Mouse (Mus musculus) right cerebral cortex, adult 18-20 months (tissue): Measurements from ENCODE around the gene Rpl10a.
"Not testable (repeated sequence)": the region's sequence is repeated elsewhere in the genome, so short reads cannot be mapped to it uniquely, and the experiment has no call there.

Experiments
- DNase-seq: peaks from one replicate; pipeline ENCODE4 v3.0.0; 2022; ENCODE audit warnings: mixed read lengths

The Rpl10a gene

DNA sequence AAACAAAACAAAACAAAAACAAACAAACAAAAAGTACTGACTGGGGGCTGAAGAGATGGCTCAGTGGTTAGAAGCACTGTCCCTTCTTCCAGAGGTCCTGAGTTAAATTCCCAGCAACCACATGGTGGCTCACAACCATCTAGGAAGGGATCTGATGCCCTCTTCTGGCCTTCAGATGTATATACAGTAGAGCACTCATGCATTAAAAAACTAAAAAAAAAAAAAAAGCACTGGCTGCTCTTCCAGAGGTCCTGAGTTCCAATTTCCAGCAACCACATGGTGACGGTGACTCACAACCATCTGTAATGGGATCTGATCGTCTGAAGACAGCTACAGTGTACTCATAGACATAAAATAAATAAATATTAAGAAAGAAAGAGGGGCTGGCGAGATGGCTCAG lies 17.4 kb upstream of the Rpl10a start:
- no peak for DNase-seq

DNA sequence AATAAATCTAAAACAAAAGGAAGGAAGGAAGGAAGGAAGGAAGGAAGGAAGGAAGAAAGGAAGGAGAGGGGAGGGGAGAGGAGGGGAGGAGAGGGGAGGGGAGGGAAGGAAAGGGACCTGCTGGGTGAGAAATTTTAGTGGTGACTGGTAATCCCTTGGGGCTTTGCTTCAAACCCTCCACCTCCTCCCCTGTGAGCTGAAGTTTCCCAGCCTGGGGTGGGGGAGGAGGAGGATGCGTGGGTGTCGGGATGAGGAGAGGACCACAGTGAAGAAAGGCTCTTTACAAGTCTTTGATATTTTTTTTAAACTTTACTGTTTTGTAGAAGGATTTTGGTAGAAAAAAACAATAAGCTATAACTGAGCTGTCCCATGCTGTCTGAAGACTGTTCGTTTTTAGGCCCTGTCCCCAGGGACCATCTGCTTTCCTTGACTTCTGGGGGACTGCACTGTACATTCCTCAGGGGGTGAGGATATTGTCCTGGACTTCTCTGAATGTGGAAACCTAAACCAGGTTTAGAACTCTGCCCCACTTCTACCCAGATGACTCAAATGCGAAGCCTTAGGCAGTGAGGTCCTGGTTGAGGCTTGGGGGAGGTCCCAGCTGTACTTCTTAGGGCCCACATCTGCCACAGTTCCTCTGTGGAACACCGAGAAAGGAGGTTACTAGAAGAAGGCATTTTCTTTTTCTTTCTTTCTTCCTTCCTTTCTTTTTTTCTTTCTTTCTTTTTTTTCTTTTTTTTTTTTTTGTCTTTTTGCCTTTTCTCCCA lies 16.7 kb upstream of the Rpl10a start:
- DNase-seq: no peak

DNA sequence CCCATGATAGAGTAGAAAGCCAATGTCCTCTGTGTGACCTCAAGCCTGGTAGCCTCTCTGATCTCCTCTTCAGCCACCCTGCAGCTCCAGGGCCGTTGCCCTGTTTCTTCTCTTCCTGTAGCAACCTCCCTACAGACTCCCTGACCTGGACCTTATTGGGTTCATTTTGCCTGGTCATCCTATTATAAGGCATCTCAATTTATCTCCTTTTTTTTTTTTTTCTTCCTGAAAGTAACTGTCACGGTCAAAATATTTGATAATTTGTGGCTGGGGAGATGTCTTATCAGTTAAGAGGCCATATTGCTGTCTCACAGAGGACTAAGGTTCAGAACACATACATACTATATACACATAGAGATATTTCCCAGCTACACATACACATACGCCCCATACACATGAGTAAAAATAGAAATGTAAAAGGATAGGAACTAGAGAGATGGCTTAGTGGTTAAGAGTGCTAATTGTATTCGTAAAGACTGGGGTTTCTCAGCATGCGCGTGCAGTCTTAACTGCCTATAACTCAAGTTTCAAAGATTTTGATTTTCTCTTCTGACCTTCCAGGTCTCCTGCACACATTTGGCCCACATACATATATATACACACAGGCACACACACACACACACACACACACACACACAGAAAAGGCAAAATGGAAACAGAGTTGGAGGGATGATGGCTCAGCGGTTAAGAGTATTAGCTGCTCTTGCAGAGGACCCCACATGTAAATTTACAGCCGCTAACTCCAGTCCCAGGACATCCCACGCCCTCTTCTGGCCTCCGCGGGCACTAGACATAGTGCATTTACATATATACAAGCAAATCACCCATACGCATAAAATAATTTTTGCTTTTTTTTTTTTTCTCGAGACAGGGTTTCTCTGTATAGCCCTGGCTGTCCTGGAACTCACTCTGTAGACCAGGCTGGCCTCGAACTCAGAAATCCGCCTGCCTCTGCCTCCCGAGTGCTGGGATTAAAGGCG lies 15.7 kb upstream of the Rpl10a start:
- DNase-seq: no peak

DNA sequence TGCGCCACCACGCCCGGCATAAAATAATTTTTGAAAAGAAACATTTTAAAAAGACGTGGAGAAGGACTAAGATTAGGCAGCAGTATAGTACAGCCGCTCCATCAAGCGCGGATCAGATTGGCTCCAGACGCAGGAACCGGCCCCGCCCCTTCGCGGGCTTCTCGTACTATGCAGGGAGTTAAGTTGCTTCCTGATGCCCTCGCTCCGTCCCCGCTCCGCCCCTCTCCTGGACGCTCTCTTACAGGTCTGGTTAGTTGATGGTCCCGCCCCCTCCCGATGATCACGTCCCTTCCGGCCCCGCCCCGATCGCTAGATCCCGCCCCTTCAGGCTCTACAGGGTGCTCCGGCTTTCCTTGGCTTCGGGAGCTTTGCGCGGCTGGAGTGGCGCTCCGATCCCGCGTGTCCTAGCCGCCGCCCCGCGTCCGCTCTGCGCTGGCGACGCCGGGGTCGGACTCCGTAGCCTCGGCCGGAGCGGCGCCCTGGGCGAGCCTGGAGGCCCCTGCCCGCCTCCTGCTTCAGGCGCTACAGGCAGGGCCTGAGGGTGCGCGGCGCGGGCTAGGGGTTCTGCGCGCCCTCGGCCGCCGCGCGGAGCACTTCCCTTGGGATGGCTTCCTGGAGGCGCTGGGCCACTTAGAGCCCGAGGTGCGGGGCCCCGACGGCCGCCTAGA lies 14.9 kb upstream of the Rpl10a start, which contains the start of gene Fance:
Gene Fance (plus strand): TSS at position 308 of the 668 bp plus-strand sequence.
- peak; percentile 95 for DNase-seq

DNA sequence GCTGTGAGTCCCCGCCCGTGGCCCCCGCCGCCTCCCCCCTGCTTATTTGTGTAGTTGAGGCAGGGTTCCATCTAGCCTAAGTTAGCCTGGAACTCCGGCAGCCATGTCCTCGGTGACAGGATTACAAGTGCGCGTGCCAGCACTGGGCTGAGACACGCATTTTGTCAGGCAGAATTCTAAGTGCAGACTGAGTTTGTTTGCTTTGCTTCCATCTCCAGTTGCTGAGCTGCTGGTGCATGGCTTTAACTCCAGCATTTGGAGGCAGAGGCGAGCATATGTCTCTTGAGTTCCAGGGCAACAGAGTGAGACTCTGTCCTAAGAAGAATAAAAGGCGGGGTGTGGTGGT lies 14.4 kb upstream of the Rpl10a start:
- DNase-seq: no peak

DNA sequence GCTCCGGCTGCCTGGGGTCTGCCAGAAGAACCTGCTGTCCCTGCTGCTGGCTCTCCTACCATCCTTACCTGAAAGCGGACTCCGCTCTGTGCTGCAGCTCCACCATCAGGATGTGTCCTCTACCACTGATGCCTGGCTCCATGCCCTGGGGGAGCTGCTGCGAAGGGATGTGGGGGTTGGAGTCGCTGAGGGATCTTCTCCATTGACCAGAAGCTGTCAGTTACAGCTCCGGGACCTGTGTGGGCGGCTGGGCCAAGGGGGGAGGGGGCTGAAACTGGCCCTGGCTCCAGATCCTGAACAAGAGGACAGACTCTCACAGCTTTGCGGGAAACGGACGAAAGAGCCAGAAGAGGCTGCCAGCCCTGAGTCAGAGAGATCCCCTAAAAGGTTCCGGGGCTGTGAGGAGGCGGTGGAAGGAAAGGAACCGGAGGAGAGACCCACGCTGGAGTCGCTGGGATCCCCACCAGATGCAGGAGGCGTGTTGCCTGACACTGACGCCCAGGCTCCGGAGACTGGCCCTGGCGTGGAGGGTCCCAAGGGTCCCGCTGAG lies 12.6 kb upstream of the Rpl10a start:
- no peak for DNase-seq

DNA sequence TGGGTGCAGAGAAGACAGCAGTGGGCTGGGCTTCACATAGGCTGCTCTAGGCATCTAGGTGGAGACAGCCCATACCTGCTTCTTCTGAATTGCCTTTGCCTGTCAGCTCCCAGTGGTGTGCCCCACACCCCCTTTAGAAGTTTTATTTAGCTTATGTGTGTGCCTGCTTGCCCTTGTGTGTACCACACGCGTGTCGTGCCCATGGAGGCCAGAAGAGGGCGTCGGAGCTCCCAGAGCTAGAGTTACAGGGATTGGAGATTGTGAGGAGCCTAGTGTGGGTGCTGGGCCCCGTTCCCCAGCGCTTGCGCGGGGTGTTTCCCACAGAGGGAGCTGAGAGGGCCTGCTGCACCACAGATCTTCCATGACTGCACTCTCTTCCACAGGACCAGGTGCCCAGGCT lies 11.8 kb upstream of the Rpl10a start:
- DNase-seq: no peak

DNA sequence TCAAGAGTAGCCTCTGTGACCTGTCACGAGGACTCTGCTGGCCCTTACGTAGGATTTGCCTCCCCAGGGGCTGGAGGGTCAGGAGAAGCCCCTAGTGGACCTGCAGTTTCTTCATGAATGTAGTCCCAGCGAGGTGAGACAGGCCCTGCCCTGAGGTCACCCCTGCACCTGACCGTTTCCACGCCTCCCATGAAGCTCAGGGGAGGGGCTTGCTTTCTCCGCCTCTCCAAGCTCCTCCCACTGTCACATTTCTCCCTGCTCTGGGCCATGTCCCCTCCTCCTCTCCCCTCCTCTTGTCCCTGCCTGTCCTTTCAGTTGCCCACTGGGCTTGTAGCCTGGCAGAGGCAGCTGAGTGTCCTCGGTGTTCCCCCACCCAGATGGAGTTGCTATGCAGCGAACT lies 11.2 kb upstream of the Rpl10a start:
- no peak for DNase-seq

DNA sequence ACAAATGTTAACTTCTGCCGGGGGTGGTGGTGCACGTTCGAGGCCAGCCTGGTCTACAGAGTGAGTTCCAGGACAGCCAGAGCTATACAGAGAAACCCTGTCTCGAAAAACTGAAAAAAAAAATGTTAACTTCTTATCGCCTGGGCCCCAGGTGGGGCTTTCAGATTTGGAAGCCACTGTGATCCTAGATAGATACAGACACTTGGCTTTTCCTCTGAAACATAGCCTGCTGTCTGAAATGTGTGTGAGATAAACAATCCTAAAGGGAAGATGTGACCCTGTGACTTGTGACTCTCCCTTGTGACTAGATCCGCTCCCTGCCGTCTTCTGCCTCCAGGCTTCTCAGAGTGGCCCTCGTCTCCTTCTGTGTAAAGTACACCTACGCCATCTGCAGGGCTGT lies 10.5 kb upstream of the Rpl10a start:
- DNase-seq: no peak

DNA sequence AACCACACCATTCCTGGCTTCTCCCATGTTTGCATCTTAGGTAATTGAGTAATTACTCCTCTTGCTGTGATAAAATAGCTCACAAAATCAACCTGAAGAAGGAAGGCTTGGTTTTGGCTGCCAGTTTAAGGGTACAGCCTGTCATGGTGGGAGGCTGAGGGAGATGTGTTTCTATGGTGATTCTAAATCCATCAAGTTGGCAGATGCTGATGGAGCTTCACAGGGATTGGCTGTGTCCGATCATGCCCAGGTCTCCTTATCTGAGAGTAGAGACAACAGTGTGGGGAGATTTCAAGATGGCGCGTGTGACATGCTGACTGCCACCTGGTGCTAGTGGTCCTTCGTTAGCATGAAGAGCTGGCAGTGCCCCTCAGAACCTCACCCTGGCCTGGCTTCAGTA lies 6.6 kb upstream of the Rpl10a start:
- no peak for DNase-seq

DNA sequence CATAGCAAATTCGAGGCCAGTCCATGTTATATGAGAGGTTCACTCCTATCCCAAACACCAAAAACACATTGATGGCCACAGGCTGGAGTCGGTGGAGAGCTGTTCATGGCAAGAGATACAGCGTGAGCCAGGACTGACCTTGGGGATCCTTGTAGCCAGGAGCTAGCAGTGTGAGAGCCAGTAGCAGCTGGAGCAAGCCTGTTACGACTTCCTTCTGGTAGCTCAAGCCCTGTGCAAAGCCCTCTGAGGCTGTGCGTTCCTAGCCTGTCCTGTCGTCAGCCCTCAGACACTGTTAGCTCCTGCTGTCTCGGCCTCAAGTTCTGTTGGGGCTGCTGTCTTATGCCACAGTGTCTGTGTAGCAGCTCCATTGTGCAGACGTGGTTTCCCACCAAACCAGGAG lies 4.5 kb upstream of the Rpl10a start:
- DNase-seq: no peak

DNA sequence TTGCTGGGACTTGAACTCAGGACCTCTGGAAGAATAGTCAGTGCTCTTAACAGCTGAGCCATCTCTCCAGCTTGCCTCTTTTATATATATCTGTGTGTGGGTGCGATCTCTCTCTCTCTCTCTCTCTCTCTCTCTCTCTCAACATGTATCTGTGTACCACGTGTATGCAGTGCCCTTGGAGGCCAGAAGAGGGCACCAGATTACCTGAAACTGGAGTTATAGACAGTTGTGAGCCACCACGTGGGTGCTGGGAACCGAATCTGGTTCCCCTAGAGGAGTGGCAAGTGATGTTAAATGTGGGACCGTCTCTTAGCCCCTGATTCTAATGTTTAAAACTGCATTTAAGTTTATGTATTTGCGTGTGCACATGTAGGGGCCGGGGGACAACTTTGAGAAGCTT lies 3.9 kb upstream of the Rpl10a start:
- DNase-seq: not testable (repeated sequence)

DNA sequence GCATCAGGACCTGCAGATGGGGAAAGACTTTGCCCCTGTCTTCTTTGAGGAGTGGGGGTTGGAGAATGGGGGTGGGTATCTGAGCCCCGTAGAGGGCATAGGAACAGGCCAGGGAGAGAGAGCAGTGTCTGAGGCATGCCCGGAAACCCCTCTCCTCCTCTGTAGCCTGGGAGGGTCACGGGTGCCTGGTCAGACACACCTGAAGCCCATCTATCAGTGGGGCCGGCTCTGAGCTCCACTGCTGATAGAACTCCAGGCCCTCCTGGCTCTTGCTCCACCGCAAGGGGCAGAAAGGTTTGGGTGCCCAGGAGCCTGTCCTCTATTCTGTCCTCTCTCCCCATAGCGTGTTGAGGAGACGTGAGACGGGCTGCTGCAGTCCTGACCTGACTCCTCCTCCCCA lies 2.5 kb upstream of the Rpl10a start:
- DNase-seq: no peak

DNA sequence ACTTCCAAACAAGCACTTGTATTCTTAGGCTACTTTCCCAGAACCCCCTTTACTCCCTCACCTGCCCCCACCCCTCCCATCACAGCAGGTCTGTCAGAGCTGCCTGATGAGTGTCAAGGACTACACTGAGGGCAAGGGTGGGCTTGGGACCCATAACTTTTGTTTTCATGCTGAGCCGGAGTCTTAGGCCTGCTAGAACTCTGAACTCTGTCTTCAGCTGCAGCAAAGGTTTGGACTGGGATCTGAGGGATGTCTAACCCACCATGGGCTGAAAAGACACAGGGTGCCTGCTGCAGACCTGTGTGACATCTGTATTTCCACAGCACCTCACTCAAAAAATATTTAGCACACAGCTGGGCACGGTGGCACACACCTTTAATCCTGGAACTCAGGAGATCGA lies 1.3 kb upstream of the Rpl10a start:
- DNase-seq: no peak

DNA sequence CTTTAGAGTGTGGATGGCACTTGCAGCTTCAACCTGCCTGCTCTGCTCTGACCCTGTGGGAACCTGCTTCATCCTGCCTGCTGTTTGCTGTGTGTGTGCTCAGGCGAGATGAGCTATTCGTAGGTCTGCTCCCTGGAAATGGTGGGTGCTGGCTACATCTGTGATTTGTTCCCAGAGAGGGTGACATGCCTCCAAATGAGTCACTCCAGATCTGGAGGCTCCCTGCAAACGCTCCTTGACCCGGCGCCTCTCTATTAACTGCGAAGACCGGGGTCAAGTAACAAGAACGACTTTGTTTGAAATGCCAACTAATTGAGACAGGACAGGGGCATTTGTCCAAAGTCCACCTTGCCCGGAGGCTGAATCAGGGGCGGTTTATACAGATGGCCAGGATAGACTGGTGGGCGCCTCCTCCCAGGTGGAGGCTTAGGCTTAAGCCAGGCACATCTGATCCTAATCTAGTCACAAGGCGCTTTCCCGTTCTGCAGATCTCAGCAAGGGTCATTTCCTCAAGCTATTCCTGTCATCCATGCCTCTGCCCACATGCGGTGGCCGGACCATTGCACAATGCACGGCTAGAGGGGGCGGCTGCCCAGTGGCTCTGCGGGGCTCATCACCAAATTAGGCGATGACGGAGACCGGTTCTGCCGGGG lies 472 bp upstream of the Rpl10a start:
- peak; percentile 64 for DNase-seq

DNA sequence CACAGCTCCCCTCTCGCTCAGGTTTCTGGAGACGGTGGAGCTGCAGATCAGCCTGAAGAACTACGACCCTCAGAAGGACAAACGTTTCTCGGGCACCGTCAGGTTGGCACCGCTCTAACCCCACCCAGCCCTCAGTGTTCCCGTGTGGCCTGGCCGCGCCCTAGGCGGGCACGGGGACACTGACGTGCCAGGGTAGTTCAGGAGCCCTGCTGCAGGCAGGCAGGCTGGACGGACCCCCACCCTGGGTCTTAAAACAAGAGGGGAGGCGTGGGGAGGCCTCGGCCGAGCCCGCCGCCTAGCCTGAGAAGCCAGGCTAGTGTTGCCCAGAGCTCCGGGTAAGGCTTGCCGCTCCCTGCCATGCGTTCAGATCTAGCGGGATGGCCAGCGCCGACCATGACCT lies 675 bp downstream of the Rpl10a start:
- no peak for DNase-seq

DNA sequence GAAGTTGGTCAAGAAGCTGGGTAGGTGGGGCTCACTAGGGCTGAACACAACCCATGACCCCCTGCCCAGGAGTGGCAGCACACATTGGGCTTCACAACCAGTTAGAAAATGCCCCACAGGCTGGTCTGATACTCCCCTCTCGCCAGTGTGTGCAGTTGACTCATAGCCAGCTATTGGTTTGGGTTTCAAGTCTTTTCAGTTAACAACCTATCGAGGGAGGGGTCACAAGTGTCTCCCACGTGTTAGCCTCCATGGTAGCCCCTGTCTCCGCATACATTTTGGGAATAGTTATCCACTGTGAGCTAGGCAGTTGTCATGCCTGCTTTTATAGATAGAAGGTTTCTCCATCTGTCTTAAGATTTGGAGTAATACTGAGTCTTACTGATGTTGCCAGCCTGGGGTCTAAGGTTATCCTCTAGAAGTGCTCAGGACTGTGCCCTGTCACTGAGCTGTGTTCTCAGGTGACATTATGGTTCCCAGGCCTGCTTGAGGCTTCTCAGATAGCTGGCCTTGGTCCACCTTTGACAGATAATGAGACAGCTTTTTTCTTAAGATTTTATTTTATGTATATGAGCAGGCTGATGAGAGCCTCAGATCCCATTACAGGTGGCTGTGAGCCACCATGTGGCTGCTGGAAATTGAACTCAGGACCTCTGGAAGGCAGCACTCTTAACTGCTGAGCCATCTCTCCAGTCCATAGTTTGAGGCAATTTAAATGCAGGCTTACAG lies 1.4 kb downstream of the Rpl10a start:
- DNase-seq: no peak

DNA sequence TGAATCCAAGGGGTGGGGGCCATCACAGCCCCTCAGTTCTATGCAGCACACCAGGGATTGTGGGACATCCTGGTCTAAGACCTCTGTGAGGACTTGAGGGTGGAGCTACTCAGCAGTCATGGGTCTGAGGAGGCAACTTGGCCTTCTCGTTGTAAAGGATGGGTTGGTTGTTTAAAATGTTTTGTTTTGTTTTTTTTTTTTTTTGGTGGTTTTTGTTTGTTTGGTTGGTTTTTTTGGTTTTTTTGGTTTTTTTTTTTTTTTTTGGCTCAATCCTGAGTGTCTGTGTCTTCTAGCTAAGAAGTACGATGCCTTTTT lies 1.9 kb downstream of the Rpl10a start:
- DNase-seq: no peak

DNA sequence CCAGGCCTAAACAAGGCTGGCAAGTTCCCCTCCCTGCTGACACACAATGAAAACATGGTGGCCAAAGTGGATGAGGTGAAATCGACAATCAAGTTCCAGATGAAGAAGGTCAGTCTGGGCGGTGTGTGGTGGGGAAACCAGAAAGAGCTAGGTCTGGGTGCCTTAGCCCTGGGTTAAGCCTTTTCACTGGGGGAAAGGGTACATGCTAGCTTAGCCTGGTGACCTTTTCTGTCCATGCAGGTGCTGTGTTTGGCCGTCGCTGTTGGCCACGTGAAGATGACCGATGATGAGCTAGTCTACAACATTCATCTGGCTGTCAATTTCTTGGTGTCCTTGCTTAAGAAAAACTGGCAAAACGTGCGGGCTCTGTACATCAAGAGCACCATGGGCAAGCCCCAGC lies 2.3 kb downstream of the Rpl10a start:
- not testable (repeated sequence) for DNase-seq

DNA sequence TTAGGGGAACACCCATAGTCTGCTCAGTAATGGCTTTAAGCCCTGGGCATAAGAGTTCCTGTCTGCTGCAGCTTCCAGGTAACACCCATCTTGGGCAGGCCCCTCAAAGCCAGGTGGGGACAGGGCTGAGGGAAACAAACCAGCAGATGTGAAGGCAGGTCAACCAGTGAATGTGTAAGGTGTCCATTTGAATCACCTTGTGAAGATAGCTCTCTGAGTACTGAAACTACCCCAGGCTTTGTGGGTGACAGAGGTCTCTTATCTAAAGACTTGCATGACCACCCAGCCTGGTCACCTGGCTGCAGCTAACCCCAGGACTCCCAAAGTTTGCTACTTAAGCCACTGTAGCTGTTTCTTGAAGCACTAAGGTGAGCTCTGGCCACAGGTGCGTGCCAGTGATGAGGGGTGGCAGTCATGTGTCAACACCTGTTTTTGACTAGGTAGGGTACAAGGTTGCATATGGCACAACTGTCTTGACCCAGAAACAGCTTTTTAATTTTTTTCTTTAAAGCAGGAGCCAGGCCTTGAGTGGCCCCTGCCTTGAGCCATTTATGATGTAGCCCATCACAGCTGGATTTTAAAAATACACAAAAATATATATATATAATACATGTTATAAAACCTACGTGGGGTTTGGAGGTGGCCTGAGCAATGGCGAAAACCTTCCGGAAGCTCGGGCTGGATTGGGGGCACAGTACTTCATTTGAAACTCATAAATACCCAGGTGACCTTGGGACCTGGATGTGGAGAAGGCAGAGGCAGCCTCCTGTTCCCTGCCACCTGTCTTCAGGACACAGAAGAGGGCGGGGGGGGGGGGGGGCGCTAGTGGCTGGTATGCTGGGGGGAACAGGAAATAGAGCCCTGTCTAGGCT lies 3.2 kb downstream of the Rpl10a start:
- DNase-seq: no peak
